Mouse (Mus musculus) MEL (cell line): Measurements from ENCODE around the gene Cltb.

ENCODE experiments used
- CTCF ChIP-seq, 3 experiments: IDR thresholded peaks in 2 of 3; conservative IDR thresholded peaks in 1 of 3; 2 replicates each; pipeline ENCODE4 v1.5.1; 2011 to 2012; ENCODE audit warnings: low read length in 3 of 3, low read depth in 2 of 3, mild to moderate bottlenecking in 2 of 3, improper control_type of control experiment in 1 of 3, inconsistent platforms in 1 of 3, mixed read lengths in 1 of 3, moderate library complexity in 1 of 3; ENCODE audit not compliant: control insufficient read depth in 1 of 3, insufficient read depth in 1 of 3, poor library complexity in 1 of 3, severe bottlenecking in 1 of 3
- ELF1 ChIP-seq: IDR thresholded peaks from 2 replicates; pipeline ENCODE4 v1.6.1; 2014; ENCODE audit warnings: low read depth, mild to moderate bottlenecking, inconsistent platforms, low read length, improper control_type of control experiment, moderate library complexity
- EP300 ChIP-seq, 2 experiments: IDR thresholded peaks; 2 replicates each; pipeline ENCODE4 v1.6.1; 2011; ENCODE audit warnings: improper control_type of control experiment in 2 of 2, low read length in 2 of 2, low read depth in 1 of 2, mild to moderate bottlenecking in 1 of 2
- MAFK ChIP-seq: IDR thresholded peaks from 2 replicates; pipeline ENCODE4 v1.6.1; 2011; ENCODE audit warnings: low read depth, mild to moderate bottlenecking, low read length, improper control_type of control experiment, borderline replicate concordance
- MYB ChIP-seq: IDR thresholded peaks from 2 replicates; pipeline ENCODE4 v1.6.1; 2011; ENCODE audit warnings: mild to moderate bottlenecking, low read depth, low read length, improper control_type of control experiment
- POLR2A ChIP-seq, 2 experiments: IDR thresholded peaks; 2 replicates each; pipeline ENCODE4 v1.6.1; 2011 to 2012; ENCODE audit warnings: low read length in 2 of 2, mild to moderate bottlenecking in 2 of 2, control low read depth in 1 of 2, improper control_type of control experiment in 1 of 2, low read depth in 1 of 2, moderate library complexity in 1 of 2; ENCODE audit not compliant: control insufficient read depth in 1 of 2, insufficient read depth in 1 of 2, poor library complexity in 1 of 2
- SIN3A ChIP-seq: IDR thresholded peaks from 2 replicates; pipeline ENCODE4 v1.6.1; 2012; ENCODE audit warnings: low read length, improper control_type of control experiment, inconsistent platforms
- SMC3 ChIP-seq: IDR thresholded peaks from 2 replicates; pipeline ENCODE4 v1.6.1; 2011; ENCODE audit warnings: low read depth, low read length, improper control_type of control experiment
- TBP ChIP-seq: IDR thresholded peaks from 2 replicates; pipeline ENCODE4 v1.8.0; 2011; ENCODE audit warnings: low read depth, low read length, improper control_type of control experiment
- ZC3H11A ChIP-seq: IDR thresholded peaks from 2 replicates; pipeline ENCODE4 v1.6.1; 2012; ENCODE audit warnings: low read depth, mild to moderate bottlenecking, inconsistent platforms, low read length, improper control_type of control experiment
- ZKSCAN1 ChIP-seq: IDR thresholded peaks from 2 replicates; pipeline ENCODE4 v1.6.1; 2012; ENCODE audit warnings: low read depth, mild to moderate bottlenecking, inconsistent platforms, low read length, improper control_type of control experiment, moderate library complexity

GRCm38 (mm10) chr13:54629128-54629527, 18.0 kb upstream of the Cltb start:
- TF ChIP-seq POLR2A (IDR thresholded peaks at IDR 0.05; ENCODE audit: control insufficient read depth in 1 of 2, insufficient read depth in 1 of 2, low read depth in 1 of 2, low read length in 2 of 2, poor library complexity in 1 of 2) (no peak), ZC3H11A (no peak), CTCF (IDR thresholded peaks at IDR 0.05 in 2 of 3, conservative IDR thresholded peaks at IDR 0.05 in 1 of 3; ENCODE audit: control insufficient read depth in 1 of 3, insufficient read depth in 1 of 3, low read depth in 2 of 3, low read length in 3 of 3, poor library complexity in 1 of 3, severe bottlenecking in 1 of 3) (no peak), MAFK (no peak), ZKSCAN1 (no peak), ELF1 (no peak), EP300 (IDR thresholded peaks at IDR 0.05; ENCODE audit: low read depth in 1 of 2, low read length in 2 of 2) (no peak), SIN3A (no peak), TBP (no peak), MYB (no peak), SMC3 (no peak)
